Mouse (Mus musculus) MEL (cell line): ENCODE results near the gene Nop9. TPM values are rescaled to one million over a fixed set of nuclear protein-coding genes. Genes with fewer than 3 reads are reported as not detected.

Source experiments
- DNase-seq: peaks from one replicate; pipeline ENCODE4 v3.0.0; 2011; ENCODE audit warnings: low read depth, low spot score
- H3K27ac ChIP-seq: 2 replicates; pipeline ENCODE4 v1.5.1; 2012; ENCODE audit warnings: low read depth, mild to moderate bottlenecking, control low read depth, low read length, moderate library complexity; ENCODE audit not compliant: control insufficient read depth
- H3K27me3 ChIP-seq, 2 experiments: fragments of 150-350 bp in 1 of 2; sonication (generic) in 1 of 2; 2 replicates each; pipeline ENCODE4 v1.6.1; 2012; ENCODE audit warnings: low read length in 2 of 2, mild to moderate bottlenecking in 2 of 2, improper control_type of control experiment in 1 of 2, moderate library complexity in 1 of 2; ENCODE audit not compliant: insufficient read depth in 2 of 2, control insufficient read depth in 1 of 2
- H3K36me3 ChIP-seq, 2 experiments: 2 replicates each; pipeline ENCODE4 v1.6.1; 2012 to 2014; ENCODE audit warnings: low read length in 2 of 2, improper control_type of control experiment in 1 of 2, inconsistent platforms in 1 of 2, mild to moderate bottlenecking in 1 of 2; ENCODE audit not compliant: insufficient read depth in 2 of 2, control insufficient read depth in 1 of 2
- H3K4me1 ChIP-seq, 2 experiments: fragments of 150-350 bp in 1 of 2; sonication (generic) in 1 of 2; 2 replicates each; pipeline ENCODE4 v1.6.1; 2012; ENCODE audit warnings: low read length in 2 of 2, improper control_type of control experiment in 1 of 2, mild to moderate bottlenecking in 1 of 2; ENCODE audit not compliant: insufficient read depth in 2 of 2, control insufficient read depth in 1 of 2
- H3K4me3 ChIP-seq, 2 experiments: fragments of 150-350 bp in 1 of 2; sonication (generic) in 1 of 2; 2 replicates each; pipeline ENCODE4 v1.5.1; 2012; ENCODE audit warnings: low read depth in 2 of 2, low read length in 2 of 2, mild to moderate bottlenecking in 2 of 2, moderate library complexity in 2 of 2, control low read depth in 1 of 2, improper control_type of control experiment in 1 of 2; ENCODE audit not compliant: control insufficient read depth in 1 of 2, insufficient read depth in 1 of 2
- H3K79me2 ChIP-seq: 2 replicates; pipeline ENCODE4 v1.6.1; 2012; ENCODE audit warnings: mild to moderate bottlenecking, low read length, moderate library complexity; ENCODE audit not compliant: control insufficient read depth, poor library complexity, insufficient read depth
- H3K9ac ChIP-seq: 2 replicates; pipeline ENCODE4 v1.6.1; 2012; ENCODE audit warnings: low read depth, mild to moderate bottlenecking, control low read depth, low read length, moderate library complexity; ENCODE audit not compliant: control insufficient read depth, poor library complexity, severe bottlenecking
- H3K9me3 ChIP-seq: fragments of 150-350 bp; sonication (generic); replicated peaks from 2 replicates; pipeline ENCODE4 v1.6.1; 2012; ENCODE audit warnings: mild to moderate bottlenecking, low read length, improper control_type of control experiment, moderate library complexity; ENCODE audit not compliant: insufficient read depth
- CHD2 ChIP-seq: IDR thresholded peaks from 2 replicates; pipeline ENCODE4 v1.6.1; 2011; ENCODE audit warnings: low read length, improper control_type of control experiment
- E2F4 ChIP-seq: IDR thresholded peaks from 2 replicates; pipeline ENCODE4 v1.6.1; 2011; ENCODE audit warnings: low read depth, low read length, improper control_type of control experiment, borderline replicate concordance
- EP300 ChIP-seq, 2 experiments: IDR thresholded peaks; 2 replicates each; pipeline ENCODE4 v1.6.1; 2011; ENCODE audit warnings: improper control_type of control experiment in 2 of 2, low read length in 2 of 2, low read depth in 1 of 2, mild to moderate bottlenecking in 1 of 2
- GABPA ChIP-seq: IDR thresholded peaks from 2 replicates; pipeline ENCODE4 v1.6.1; 2012; ENCODE audit warnings: low read depth, mild to moderate bottlenecking, inconsistent platforms, low read length, improper control_type of control experiment, moderate library complexity
- HCFC1 ChIP-seq: IDR thresholded peaks from 2 replicates; pipeline ENCODE4 v1.6.1; 2012; ENCODE audit warnings: low read depth, mild to moderate bottlenecking, inconsistent platforms, low read length, improper control_type of control experiment, moderate library complexity
- KAT2A ChIP-seq: conservative IDR thresholded peaks from 2 replicates; pipeline ENCODE4 v1.6.1; 2012; ENCODE audit warnings: low read depth, low read length, improper control_type of control experiment, inconsistent platforms
- MAZ ChIP-seq: IDR thresholded peaks from 2 replicates; pipeline ENCODE4 v1.6.1; 2012; ENCODE audit warnings: low read depth, mild to moderate bottlenecking, inconsistent platforms, low read length, improper control_type of control experiment
- MEF2A ChIP-seq: IDR thresholded peaks from 2 replicates; pipeline ENCODE4 v1.6.1; 2014; ENCODE audit warnings: low read depth, mild to moderate bottlenecking, inconsistent platforms, low read length, improper control_type of control experiment; ENCODE audit not compliant: poor library complexity, insufficient replicate concordance, severe bottlenecking; ENCODE audit errors: extremely low read depth
- MYB ChIP-seq: IDR thresholded peaks from 2 replicates; pipeline ENCODE4 v1.6.1; 2011; ENCODE audit warnings: mild to moderate bottlenecking, low read depth, low read length, improper control_type of control experiment
- MYC ChIP-seq: IDR thresholded peaks from 2 replicates; pipeline ENCODE4 v1.6.1; 2011; ENCODE audit warnings: low read depth, mild to moderate bottlenecking, low read length, improper control_type of control experiment, moderate library complexity
- NELFE ChIP-seq: IDR thresholded peaks from 2 replicates; pipeline ENCODE4 v1.6.1; 2011; ENCODE audit warnings: low read depth, low read length, improper control_type of control experiment
- NRF1 ChIP-seq: IDR thresholded peaks from 2 replicates; pipeline ENCODE4 v1.6.1; 2014; ENCODE audit warnings: low read depth, mild to moderate bottlenecking, inconsistent platforms, low read length, improper control_type of control experiment, moderate library complexity; ENCODE audit not compliant: poor library complexity, insufficient read depth, severe bottlenecking
- POLR2A ChIP-seq, 2 experiments: IDR thresholded peaks; 2 replicates each; pipeline ENCODE4 v1.6.1; 2011 to 2012; ENCODE audit warnings: low read length in 2 of 2, mild to moderate bottlenecking in 2 of 2, control low read depth in 1 of 2, improper control_type of control experiment in 1 of 2, low read depth in 1 of 2, moderate library complexity in 1 of 2; ENCODE audit not compliant: control insufficient read depth in 1 of 2, insufficient read depth in 1 of 2, poor library complexity in 1 of 2
- POLR2AphosphoS5 ChIP-seq: IDR thresholded peaks from 2 replicates; pipeline ENCODE4 v1.6.1; 2012; ENCODE audit warnings: low read depth, borderline replicate concordance, mild to moderate bottlenecking, inconsistent platforms, low read length, moderate library complexity, mixed read lengths
- SIN3A ChIP-seq: IDR thresholded peaks from 2 replicates; pipeline ENCODE4 v1.6.1; 2012; ENCODE audit warnings: low read length, improper control_type of control experiment, inconsistent platforms
- SMC3 ChIP-seq: IDR thresholded peaks from 2 replicates; pipeline ENCODE4 v1.6.1; 2011; ENCODE audit warnings: low read depth, low read length, improper control_type of control experiment
- UBTF ChIP-seq: IDR thresholded peaks from 2 replicates; pipeline ENCODE4 v1.6.1; 2012; ENCODE audit warnings: low read depth, mild to moderate bottlenecking, inconsistent platforms, low read length, improper control_type of control experiment, moderate library complexity, borderline replicate concordance; ENCODE audit not compliant: insufficient read depth
- USF1 ChIP-seq: IDR thresholded peaks from 2 replicates; pipeline ENCODE4 v1.6.1; 2014; ENCODE audit warnings: low read depth, mild to moderate bottlenecking, inconsistent platforms, low read length, improper control_type of control experiment, moderate library complexity
- ZMIZ1 ChIP-seq: IDR thresholded peaks from 2 replicates; pipeline ENCODE4 v1.6.1; 2012; ENCODE audit warnings: low read depth, mild to moderate bottlenecking, inconsistent platforms, low read length, improper control_type of control experiment, moderate library complexity
- polyA plus RNA-seq, 2 experiments: library from polyadenylated mRNA; stranded (reverse) in 1 of 2; unstranded in 1 of 2; fragments of >175 nt in 1 of 2; fragments of >200 nt in 1 of 2; gene quantifications; 2 replicates each; pipeline versions ENCODE4 v1.2.1 to v1.2.4; 2012; ENCODE audit warnings: low replicate concordance in 2 of 2, low read depth in 1 of 2; ENCODE audit not compliant: insufficient read length in 2 of 2, insufficient read depth in 1 of 2, missing spikeins in 1 of 2
- total RNA-seq: library from RNA; depleted of rRNA; stranded (reverse); fragments of 300-350 nt; gene quantifications from 2 replicates; pipeline ENCODE4 v1.2.3, GENCODE M21; 2012

Nop9 gene
- total and polyA plus RNA-seq, 3 experiments = 47.8 to 112 TPM; not detected in 1

GRCm38 (mm10) chr14:55734869-55735268 is 10.6 kb upstream of the Nop9 start:
- no peaks in the 10 kb centered on the region for H3K79me2 ChIP-seq
- H3K9me3 ChIP-seq = no peaks in the 10 kb centered on the region
- no peak for TF ChIP-seq EP300 (IDR thresholded peaks at IDR 0.05; ENCODE audit: low read depth in 1 of 2, low read length in 2 of 2)
- no peak for TF ChIP-seq ZMIZ1
- no peak for TF ChIP-seq MYC
- no peak for DNase-seq
- H3K4me3 ChIP-seq = no peak overlapping the region
- H3K36me3 ChIP-seq = peaks cover 0 to 31% of the 10 kb centered on the region in 2 experiments; a peak in 2 of 4 replicates
- H3K9ac ChIP-seq = no peak overlapping the region
- H3K27me3 ChIP-seq = no peaks in the 10 kb centered on the region
- no peak overlapping the region for H3K27ac ChIP-seq
- peaks cover 25 to 45% of the 10 kb centered on the region in 2 experiments for H3K4me1 ChIP-seq

GRCm38 (mm10) chr14:55735334-55735733 is 10.2 kb upstream of the Nop9 start:
- Histone ChIP-seq H3K36me3 (peaks cover 0 to 30% of the 10 kb centered on the region in 2 experiments; a peak in 2 of 4 replicates), H3K27ac (no peak overlapping the region), H3K4me3 (no peak overlapping the region), H3K9ac (no peak overlapping the region), H3K27me3 (no peaks in the 10 kb centered on the region), H3K4me1 (peaks cover 23 to 41% of the 10 kb centered on the region in 2 experiments), H3K79me2 (no peaks in the 10 kb centered on the region), H3K9me3 (no peaks in the 10 kb centered on the region)
- TF ChIP-seq USF1 (no peak), E2F4 (no peak), SIN3A (no peak), POLR2A (IDR thresholded peaks at IDR 0.05; ENCODE audit: control insufficient read depth in 1 of 2, insufficient read depth in 1 of 2, low read depth in 1 of 2, low read length in 2 of 2, poor library complexity in 1 of 2) (no peak), KAT2A (no peak), MYB (no peak), SMC3 (no peak), HCFC1 (no peak), NELFE (no peak), EP300 (IDR thresholded peaks at IDR 0.05; ENCODE audit: low read depth in 1 of 2, low read length in 2 of 2) (no peak), ZMIZ1 (no peak), POLR2AphosphoS5 (no peak), GABPA (no peak), CHD2 (no peak), MEF2A (no peak), MAZ (no peak), NRF1 (no peak), UBTF (no peak)
- DNase-seq = no peak
